Mouse (Mus musculus): ENCODE measurements around the gene Lypd1. TPM values are rescaled to one million over a fixed set of nuclear protein-coding genes. Genes with fewer than 3 reads are reported as not detected.

Gene Lypd1
- polyA plus RNA-seq, 1 experiment = 0.11 TPM

GRCm38 (mm10) chr1:125858631-125859030 lies 54.3 kb downstream of the Lypd1 start:
- Histone ChIP-seq H3K4me1 (ENCODE audit: control insufficient read depth, insufficient read depth, low read length) (no peaks in the 10 kb centered on the region), H3K36me3 (ENCODE audit: control insufficient read depth, insufficient read depth, low read length) (no peaks in the 10 kb centered on the region), H3K4me3 (ENCODE audit: control insufficient read depth, low read depth, low read length) (no peak overlapping the region), H3K27me3 (ENCODE audit: control insufficient read depth, insufficient read depth, low read length) (no peaks in the 10 kb centered on the region), H3K27ac (ENCODE audit: control insufficient read depth, insufficient read depth, low read depth, low read length) (no peak overlapping the region)
- no peak for TF ChIP-seq CTCF (IDR thresholded peaks at IDR 0.05; ENCODE audit: control insufficient read depth, insufficient read depth, insufficient replicate concordance, low read depth, low read length)
- no peak for TF ChIP-seq POLR2A (IDR thresholded peaks at IDR 0.05; ENCODE audit: control insufficient read depth, low read depth, low read length)

GRCm38 (mm10) chr1:125854646-125855045 lies 58.3 kb downstream of the Lypd1 start:
- H3K4me3 ChIP-seq (ENCODE audit: control insufficient read depth, low read depth, low read length) = no peak overlapping the region
- H3K27ac ChIP-seq (ENCODE audit: control insufficient read depth, insufficient read depth, low read depth, low read length) = no peak overlapping the region
- no peaks in the 10 kb centered on the region for H3K36me3 ChIP-seq (ENCODE audit: control insufficient read depth, insufficient read depth, low read length)
- no peaks in the 10 kb centered on the region for H3K27me3 ChIP-seq (ENCODE audit: control insufficient read depth, insufficient read depth, low read length)
- TF ChIP-seq CTCF (IDR thresholded peaks at IDR 0.05; ENCODE audit: control insufficient read depth, insufficient read depth, insufficient replicate concordance, low read depth, low read length) (no peak), POLR2A (IDR thresholded peaks at IDR 0.05; ENCODE audit: control insufficient read depth, low read depth, low read length) (no peak)
- H3K4me1 ChIP-seq (ENCODE audit: control insufficient read depth, insufficient read depth, low read length) = no peaks in the 10 kb centered on the region

- no peak overlapping the region for H3K27ac ChIP-seq (ENCODE audit: control insufficient read depth, insufficient read depth, low read depth, low read length)
- TF ChIP-seq CTCF (IDR thresholded peaks at IDR 0.05; ENCODE audit: control insufficient read depth, insufficient read depth, insufficient replicate concordance, low read depth, low read length) (no peak), POLR2A (IDR thresholded peaks at IDR 0.05; ENCODE audit: control insufficient read depth, low read depth, low read length) (no peak)
- H3K4me3 ChIP-seq (ENCODE audit: control insufficient read depth, low read depth, low read length) = peak overlapping the region; percentile 31
- no peaks in the 10 kb centered on the region for H3K4me1 ChIP-seq (ENCODE audit: control insufficient read depth, insufficient read depth, low read length)
- no peaks in the 10 kb centered on the region for H3K27me3 ChIP-seq (ENCODE audit: control insufficient read depth, insufficient read depth, low read length)
- H3K36me3 ChIP-seq (ENCODE audit: control insufficient read depth, insufficient read depth, low read length) = no peaks in the 10 kb centered on the region
Measured at GRCm38 (mm10) chr1:125839746-125840392, 73.0 kb downstream of the Lypd1 start.

GRCm38 (mm10) chr1:125837507-125837906 lies 75.4 kb downstream of the Lypd1 start:
- no peaks in the 10 kb centered on the region for H3K27me3 ChIP-seq (ENCODE audit: control insufficient read depth, insufficient read depth, low read length)
- no peak overlapping the region for H3K27ac ChIP-seq (ENCODE audit: control insufficient read depth, insufficient read depth, low read depth, low read length)
- H3K4me1 ChIP-seq (ENCODE audit: control insufficient read depth, insufficient read depth, low read length) = no peaks in the 10 kb centered on the region
- no peak overlapping the region for H3K4me3 ChIP-seq (ENCODE audit: control insufficient read depth, low read depth, low read length)
- no peaks in the 10 kb centered on the region for H3K36me3 ChIP-seq (ENCODE audit: control insufficient read depth, insufficient read depth, low read length)
- TF ChIP-seq CTCF (IDR thresholded peaks at IDR 0.05; ENCODE audit: control insufficient read depth, insufficient read depth, insufficient replicate concordance, low read depth, low read length) = no peak
- TF ChIP-seq POLR2A (IDR thresholded peaks at IDR 0.05; ENCODE audit: control insufficient read depth, low read depth, low read length) = no peak

GRCm38 (mm10) chr1:125823611-125824010 lies 89.3 kb downstream of the Lypd1 start:
- Histone ChIP-seq H3K4me3 (ENCODE audit: control insufficient read depth, low read depth, low read length) (no peak overlapping the region), H3K4me1 (ENCODE audit: control insufficient read depth, insufficient read depth, low read length) (no peaks in the 10 kb centered on the region), H3K36me3 (ENCODE audit: control insufficient read depth, insufficient read depth, low read length) (no peaks in the 10 kb centered on the region), H3K27ac (ENCODE audit: control insufficient read depth, insufficient read depth, low read depth, low read length) (no peak overlapping the region), H3K27me3 (ENCODE audit: control insufficient read depth, insufficient read depth, low read length) (no peaks in the 10 kb centered on the region)
- no peak for TF ChIP-seq POLR2A (IDR thresholded peaks at IDR 0.05; ENCODE audit: control insufficient read depth, low read depth, low read length)
- no peak for TF ChIP-seq CTCF (IDR thresholded peaks at IDR 0.05; ENCODE audit: control insufficient read depth, insufficient read depth, insufficient replicate concordance, low read depth, low read length)

GRCm38 (mm10) chr1:125821101-125821500 lies 91.8 kb downstream of the Lypd1 start:
- TF ChIP-seq POLR2A (IDR thresholded peaks at IDR 0.05; ENCODE audit: control insufficient read depth, low read depth, low read length) (no peak), CTCF (IDR thresholded peaks at IDR 0.05; ENCODE audit: control insufficient read depth, insufficient read depth, insufficient replicate concordance, low read depth, low read length) (no peak)

More at GRCm38 (mm10) chr1:125821101-125821500, 91.8 kb downstream of the Lypd1 start:
- Histone ChIP-seq H3K27me3 (ENCODE audit: control insufficient read depth, insufficient read depth, low read length) (no peaks in the 10 kb centered on the region), H3K4me1 (ENCODE audit: control insufficient read depth, insufficient read depth, low read length) (no peaks in the 10 kb centered on the region), H3K4me3 (ENCODE audit: control insufficient read depth, low read depth, low read length) (no peak overlapping the region), H3K36me3 (ENCODE audit: control insufficient read depth, insufficient read depth, low read length) (no peaks in the 10 kb centered on the region), H3K27ac (ENCODE audit: control insufficient read depth, insufficient read depth, low read depth, low read length) (no peak overlapping the region)

Other genes with a start within 250 kb of the Lypd1 start
- 12.9 and 18.8 TPM in 2 replicates for gene Gpr39, start 236.1 kb downstream of the Lypd1 start, polyA plus RNA-seq (2012; rRNA removed)

All from testis, adult 2 months (tissue).